Mouse (Mus musculus): ENCODE data around the gene Nop14.
"Not testable (repeated sequence)": the region's sequence is repeated elsewhere in the genome, so short reads cannot be mapped to it uniquely, and the experiment has no call there.

The Nop14 gene

DNA sequence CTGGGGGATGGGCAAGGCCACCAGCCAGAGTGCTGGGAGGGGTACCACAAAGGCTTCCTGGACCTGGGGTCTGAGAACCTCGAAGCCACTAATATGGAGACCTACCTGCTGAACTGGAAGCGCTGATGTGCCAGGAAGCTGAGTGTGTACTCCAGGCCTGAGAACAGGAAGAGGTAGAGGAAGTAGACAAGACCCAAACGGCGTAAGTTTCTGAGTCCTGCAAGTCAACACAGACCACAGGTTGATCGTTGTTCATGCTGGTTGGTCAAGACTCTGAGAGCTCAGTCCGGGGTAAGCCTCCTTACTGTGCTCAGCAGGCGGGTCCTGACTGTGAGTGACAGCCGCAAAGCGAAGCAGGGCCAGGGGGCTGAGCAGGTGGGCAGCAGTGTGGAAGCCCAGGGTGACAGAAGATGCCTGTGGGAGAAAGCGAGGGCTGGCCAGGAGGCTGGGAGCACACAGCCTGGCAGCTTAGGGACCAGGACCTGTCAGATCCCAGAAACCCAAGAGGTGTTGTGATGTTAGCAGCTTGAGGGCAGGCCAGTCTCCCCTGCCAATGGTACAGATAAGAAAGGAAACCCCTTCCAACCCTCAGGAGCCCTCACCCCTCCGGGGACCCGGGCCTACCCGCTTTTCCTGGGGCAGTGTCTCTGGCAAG, 25.1 kb downstream of the Nop14 start:
- in situ Hi-C loops (cut with MboI; ENCODE audit: unreplicated experiment in 2 of 2): loop anchor here in 1 of 2 experiments (5.0 to 25.0 kb wide), 2 partner anchors 88 to 523 kb away; no protein-coding TSS in a partner anchor

DNA sequence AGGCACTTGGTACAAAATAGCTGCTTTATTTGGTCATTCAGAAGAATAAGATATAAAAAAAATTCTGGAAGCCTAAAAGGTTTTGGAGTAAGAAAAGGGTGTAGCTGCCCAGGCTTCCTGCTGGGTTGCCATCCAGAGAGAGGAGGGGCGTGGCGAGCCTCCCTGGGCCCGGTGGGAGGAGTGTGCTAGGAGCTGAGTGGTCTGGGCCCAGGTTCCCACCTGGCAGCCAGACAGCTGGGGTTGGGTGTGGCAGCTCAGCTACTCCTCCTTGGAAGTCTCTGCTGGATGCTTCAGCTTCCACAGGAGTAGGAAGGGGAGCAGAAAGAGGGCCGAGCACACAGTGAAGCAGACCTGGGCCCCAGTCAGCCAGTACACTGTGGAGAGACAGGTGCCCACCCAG, 26.3 kb downstream of the Nop14 start:
- in situ Hi-C loops (cut with MboI; ENCODE audit: unreplicated experiment in 2 of 2): loop anchor here in 1 of 2 experiments (25.0 kb wide), 1 partner anchor 521 kb away; no protein-coding TSS in a partner anchor

DNA sequence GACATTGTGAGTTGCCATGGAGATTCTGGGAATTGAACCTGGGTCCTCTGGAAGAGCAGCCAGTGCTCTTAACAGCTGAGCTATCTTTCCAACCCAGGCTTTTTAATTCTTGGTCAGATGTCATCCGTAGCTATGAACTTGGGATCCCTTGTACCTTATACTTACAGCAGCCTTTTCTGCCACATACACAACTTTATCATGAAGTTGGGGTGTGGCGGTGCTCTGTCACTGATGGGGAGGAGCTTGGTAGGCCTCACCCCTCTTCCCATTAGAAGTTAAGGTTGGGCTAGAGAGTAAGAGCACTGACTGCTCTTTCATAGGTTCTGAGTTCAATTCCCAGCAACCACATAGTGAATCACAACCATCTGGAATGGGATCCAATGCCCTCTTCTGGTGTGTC, 27.0 kb downstream of the Nop14 start:
- in situ Hi-C loops (cut with MboI; ENCODE audit: unreplicated experiment in 2 of 2): loop anchor here in 1 of 2 experiments (25.0 kb wide), 1 partner anchor 521 kb away; no protein-coding TSS in a partner anchor

DNA sequence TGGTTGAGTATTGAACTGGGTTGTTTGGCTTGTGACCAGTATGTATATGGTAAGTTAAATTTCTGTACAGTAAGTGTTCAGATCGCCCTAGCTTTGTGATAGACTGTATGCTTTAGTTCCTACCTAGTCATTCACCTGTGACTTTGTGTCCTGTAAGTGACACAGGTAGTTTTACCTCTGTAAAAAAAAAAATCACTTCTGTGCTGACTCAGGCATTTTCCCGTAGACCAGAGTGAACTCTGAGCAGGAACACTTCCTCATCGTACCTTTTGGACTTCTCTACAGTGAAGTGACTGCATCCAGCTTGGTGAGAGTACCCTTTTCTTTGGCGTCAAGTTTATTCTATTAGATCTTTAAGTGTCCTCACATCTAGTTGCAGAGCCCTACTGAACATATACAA, 50.0 kb downstream of the Nop14 start:
- in situ Hi-C loops (cut with MboI; ENCODE audit: unreplicated experiment in 2 of 2): no loop called here

DNA sequence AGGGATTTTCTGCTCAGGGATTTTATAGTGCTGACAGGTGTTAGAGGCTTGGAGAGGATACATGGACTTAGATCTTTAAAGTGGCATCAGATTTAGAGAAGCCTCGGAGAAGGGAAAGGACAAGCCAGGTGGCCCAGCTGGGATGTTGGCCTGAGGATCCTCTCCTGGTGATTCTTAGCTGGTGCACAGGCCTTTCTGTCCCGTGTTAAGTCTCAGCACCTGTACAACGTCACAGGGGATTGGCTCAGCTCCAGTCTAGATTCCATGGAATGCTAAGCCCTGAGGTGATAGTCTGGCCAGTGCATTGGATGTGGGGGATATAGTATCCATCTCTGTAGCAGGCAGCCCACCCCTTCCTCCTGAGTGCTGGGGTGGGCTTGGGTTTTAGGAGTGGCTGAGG, 51.7 kb downstream of the Nop14 start:
- in situ Hi-C loops (cut with MboI; ENCODE audit: unreplicated experiment in 2 of 2): no loop called here

DNA sequence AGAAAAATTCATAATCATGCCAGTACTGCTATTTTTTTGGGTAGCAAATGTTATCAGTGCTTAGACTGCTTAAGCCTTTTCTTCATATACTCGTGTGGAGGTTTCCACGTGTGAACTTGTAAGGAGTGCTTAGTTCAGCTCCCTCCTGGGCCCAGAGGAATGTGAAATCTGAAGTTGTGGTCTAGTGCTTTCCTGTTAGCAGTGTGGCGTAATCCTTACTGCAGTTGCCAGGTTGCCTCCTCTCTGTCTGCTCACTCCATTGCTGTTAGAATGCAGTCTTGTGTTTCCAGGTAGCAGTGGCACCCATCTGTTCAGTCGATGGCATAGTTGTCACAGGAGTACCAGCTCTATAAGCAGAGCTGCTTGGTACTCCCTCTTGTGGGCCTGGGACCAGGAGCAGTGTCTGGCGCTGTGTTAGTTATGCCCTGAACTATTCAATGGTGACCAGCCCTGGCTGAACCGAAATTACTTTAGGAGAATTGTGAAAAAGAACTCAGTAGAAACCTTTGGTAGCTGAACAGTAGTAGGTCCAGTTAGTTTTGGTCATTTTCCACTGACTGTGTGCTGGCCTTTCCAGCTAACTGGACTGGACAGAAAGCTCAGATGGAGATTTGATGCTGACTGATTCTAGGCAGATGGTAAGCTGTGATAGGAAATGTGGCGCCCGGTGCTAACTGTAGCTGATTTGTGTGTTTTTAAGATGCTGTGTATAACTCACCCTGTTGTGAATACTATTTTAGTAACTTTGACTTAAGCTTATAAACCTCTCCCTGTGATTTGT, 52.7 kb downstream of the Nop14 start:
- in situ Hi-C loops (cut with MboI; ENCODE audit: unreplicated experiment in 2 of 2): no loop called here

DNA sequence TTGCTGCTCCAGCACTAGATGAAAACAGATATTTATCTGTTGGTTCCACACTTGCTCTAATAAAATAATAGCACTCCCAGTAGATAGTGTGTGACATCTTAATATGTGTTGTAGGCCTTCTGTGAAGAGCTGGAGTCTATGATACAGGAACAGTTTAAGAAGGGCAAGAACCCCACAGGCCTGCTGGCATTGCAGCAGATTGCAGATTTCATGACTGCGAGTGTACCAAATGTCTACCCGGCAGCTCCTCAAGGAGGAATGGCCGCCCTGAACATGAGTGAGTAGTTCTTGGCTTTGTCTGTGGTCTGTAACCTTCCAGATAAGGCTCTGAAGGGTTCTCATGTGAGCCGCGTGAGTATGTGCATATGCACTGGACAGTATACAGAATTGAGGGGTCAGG, 55.4 kb downstream of the Nop14 start:
- in situ Hi-C loops (cut with MboI; ENCODE audit: unreplicated experiment in 2 of 2): no loop called here

DNA sequence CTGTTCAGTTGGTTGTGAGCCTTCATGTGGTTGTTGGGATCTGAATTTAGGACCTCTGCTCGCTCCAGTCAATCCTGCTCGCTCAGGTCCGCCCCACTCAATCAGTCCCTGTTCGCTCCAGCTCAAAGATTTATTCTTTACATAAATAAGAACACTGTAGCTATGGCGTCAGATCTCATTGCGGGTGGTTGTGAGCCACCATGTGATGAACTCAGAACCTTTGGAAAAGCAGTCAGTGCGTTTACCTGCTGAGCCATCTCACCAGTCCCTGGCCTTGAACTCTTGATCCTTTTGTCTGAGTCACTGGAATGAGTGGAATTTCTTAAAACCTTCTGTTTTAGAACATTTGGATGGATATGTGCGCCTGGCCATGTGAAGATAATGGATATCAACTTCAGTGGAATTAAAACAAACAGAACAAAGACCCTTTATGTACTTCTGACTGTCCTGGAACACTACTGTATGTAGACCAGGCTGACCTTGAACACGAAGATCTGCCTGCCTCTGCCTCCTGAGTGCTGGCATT, 66.7 kb downstream of the Nop14 start:
- in situ Hi-C loops (cut with MboI; ENCODE audit: unreplicated experiment in 2 of 2): no loop called here

DNA sequence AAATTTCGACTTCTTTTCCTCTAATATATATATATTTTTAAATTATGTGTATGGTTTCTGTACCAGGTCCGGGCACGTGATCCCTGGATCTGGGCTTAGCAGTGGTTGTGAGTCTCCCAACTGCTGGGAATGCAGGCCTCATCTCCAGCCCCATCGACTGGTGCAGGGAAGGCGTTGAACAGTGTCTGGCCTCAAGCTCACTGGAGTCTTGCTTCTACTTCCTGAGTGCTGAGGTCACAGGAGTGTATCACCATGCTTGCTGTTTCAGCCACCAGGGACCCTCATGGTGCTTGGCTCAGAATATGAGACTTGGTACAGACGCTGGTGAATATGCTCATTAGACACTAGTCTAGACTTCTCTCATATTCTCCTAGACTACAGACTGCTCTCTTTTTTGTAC, 67.3 kb downstream of the Nop14 start:
- in situ Hi-C loops (cut with MboI; ENCODE audit: unreplicated experiment in 2 of 2): no loop called here

DNA sequence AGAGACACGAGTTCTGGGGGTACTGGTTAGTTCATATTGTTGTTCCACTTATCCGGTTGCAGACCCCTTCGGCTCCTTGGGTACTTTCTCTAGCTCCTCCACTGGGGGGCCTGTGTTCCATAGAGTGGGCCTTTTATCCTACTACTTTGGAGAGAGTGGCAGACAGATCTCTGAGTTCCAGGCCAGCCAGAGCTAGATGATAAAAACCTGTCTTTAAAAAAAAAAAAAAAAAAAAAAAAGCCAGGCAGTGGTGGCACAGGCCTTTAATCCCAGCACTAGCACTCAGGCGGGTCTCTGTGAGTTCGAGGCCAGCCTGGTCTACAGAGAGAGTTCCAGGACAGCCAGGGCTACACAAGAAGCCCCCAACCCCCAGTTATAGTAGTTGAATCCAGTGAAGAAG, 67.7 kb downstream of the Nop14 start:
- in situ Hi-C loops (cut with MboI; ENCODE audit: unreplicated experiment in 2 of 2): not testable (repeated sequence)

DNA sequence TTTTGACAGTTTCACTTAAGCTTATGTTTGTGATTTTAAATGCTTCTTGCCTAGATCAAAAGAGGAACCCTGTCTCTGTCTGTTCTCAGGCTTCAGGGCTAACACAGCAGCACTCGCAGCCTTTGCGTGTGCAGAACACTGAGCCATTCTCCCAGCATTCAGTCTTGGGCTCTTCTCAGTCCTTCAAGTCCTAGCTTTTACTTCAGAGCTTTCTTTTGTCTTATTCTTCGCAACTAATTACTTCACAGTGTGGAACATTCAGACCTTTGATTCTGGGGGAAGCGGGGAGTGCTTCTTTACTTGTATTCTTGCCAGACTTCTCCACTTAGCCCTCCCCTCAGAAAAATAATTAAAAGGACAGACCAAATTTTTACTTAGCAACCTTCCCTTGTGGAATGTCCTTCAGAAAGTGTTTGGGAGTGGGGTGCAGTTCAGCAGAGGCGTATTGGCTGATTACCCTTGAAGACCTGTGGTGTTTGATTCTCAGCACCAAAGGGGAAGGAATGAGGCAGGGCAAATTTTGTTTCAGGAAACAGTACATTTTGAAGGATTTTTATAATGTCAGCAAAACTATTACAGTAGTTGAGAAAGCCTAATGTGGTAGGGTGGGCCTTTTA, 68.5 kb downstream of the Nop14 start:
- in situ Hi-C loops (cut with MboI; ENCODE audit: unreplicated experiment in 2 of 2): no loop called here

DNA sequence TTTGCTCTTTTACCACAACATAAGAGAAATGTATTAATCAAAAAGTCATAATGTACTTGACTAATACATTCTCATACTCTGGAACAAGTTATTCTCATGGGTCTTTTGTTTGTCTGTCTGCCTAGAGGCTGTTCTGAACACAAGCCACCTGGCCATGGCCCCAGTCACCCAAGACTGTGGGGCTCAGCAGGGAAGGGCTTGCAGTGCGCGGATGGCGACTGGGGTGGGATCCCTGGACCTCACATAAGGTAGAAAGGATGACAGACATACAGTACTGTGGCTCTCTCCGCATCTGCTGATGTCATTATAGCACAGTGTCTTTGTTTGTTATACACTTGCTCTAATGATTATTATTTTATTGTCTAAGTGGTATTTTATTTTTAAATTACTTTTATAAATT, 69.2 kb downstream of the Nop14 start:
- in situ Hi-C loops (cut with MboI; ENCODE audit: unreplicated experiment in 2 of 2): no loop called here

DNA sequence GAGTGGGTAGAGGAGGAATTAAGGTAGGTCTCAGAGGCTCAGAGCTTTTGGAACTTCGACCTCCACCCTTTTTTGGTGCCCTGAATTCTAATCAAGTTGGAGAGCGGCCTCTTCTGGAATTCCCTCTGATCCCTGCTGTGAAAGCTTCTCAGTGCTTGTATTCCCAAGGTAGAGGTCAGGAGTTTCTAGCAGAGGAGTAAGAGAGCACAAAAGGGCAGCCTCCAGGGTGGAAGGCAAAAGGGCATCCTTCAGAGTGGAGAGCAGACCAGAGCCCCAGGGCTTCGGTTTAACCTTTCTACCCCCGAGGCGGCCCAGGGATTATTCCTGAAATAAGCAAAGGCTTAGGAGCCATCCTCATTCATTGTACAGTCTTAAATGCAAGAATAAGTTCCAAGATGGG, 69.9 kb downstream of the Nop14 start:
- in situ Hi-C loops (cut with MboI; ENCODE audit: unreplicated experiment in 2 of 2): no loop called here
